Mouse (Mus musculus) thymus, postnatal 4 days (tissue): ENCODE results near the gene Bid.
A peak's percentile ranks its signal among the peaks of the same experiment; 100 is the strongest.

Experiments used
- DNase-seq: peaks from one replicate; pipeline ENCODE4 v3.0.0; 2021

Bid gene

GRCm38 (mm10) chr6:120916074-120916971 lies at the start of gene Bid:
Gene Bid, minus strand, starts transcription at chr6:120916853.
- DNase-seq = peak; percentile 99

GRCm38 (mm10) chr6:120965814-120966213 lies 49.2 kb upstream of the Bid start:
- no peak for DNase-seq

GRCm38 (mm10) chr6:120964179-120964578 lies 47.5 kb upstream of the Bid start:
- no peak for DNase-seq

GRCm38 (mm10) chr6:120960338-120961030 lies 43.8 kb upstream of the Bid start:
- no peak for DNase-seq

- DNase-seq = peak; percentile 66
These were observed 40.7 kb upstream of the Bid start for GRCm38 (mm10) chr6:120957331-120957730.

GRCm38 (mm10) chr6:120956259-120957161 lies 39.9 kb upstream of the Bid start:
- peak; percentile 44 for DNase-seq

GRCm38 (mm10) chr6:120955215-120955614 lies 38.6 kb upstream of the Bid start:
- peak; percentile 46 for DNase-seq

GRCm38 (mm10) chr6:120954241-120954640 lies 37.6 kb upstream of the Bid start:
- no peak for DNase-seq

GRCm38 (mm10) chr6:120952475-120952874 lies 35.8 kb upstream of the Bid start:
- DNase-seq = no peak

- DNase-seq = no peak
These were observed 34.7 kb upstream of the Bid start for GRCm38 (mm10) chr6:120951311-120951710.

- no peak for DNase-seq
These were observed 28.9 kb upstream of the Bid start for GRCm38 (mm10) chr6:120945510-120945909.

- DNase-seq = no peak
These were observed 27.3 kb upstream of the Bid start for GRCm38 (mm10) chr6:120943964-120944363.

GRCm38 (mm10) chr6:120943551-120943950 lies 26.9 kb upstream of the Bid start:
- DNase-seq = no peak

- no peak for DNase-seq
These were observed 26.4 kb upstream of the Bid start for GRCm38 (mm10) chr6:120943079-120943478.

GRCm38 (mm10) chr6:120941575-120941974 lies 24.9 kb upstream of the Bid start:
- DNase-seq = no peak

- DNase-seq = no peak
These were observed 24.4 kb upstream of the Bid start for GRCm38 (mm10) chr6:120941084-120941481.

GRCm38 (mm10) chr6:120940446-120941083 lies 23.9 kb upstream of the Bid start:
- DNase-seq = no peak

GRCm38 (mm10) chr6:120939783-120940182 lies 23.1 kb upstream of the Bid start:
- no peak for DNase-seq

GRCm38 (mm10) chr6:120938763-120939450 lies 22.3 kb upstream of the Bid start:
- DNase-seq = no peak

- DNase-seq = no peak
These were observed 21.5 kb upstream of the Bid start for GRCm38 (mm10) chr6:120937999-120938608.

GRCm38 (mm10) chr6:120937104-120937617 lies 20.5 kb upstream of the Bid start:
- no peak for DNase-seq
